Mouse (Mus musculus) neural tube, embryonic 13.5 days (tissue): ENCODE results near the gene Herc6. TPM values are rescaled to one million over a fixed set of nuclear protein-coding genes. Genes with fewer than 3 reads are reported as not detected.

Source experiments
- ATAC-seq: fragments of 200-750 bp; cut with Nextera tagmentation; 2 replicates; pipeline ENCODE4 v1.8.0; 2017; ENCODE audit warnings: low read depth, mild to moderate bottlenecking, moderate TSS enrichment, moderate library complexity
- H3K27ac ChIP-seq: fragments of 300-500 bp; sonication (generic); replicated peaks from 2 replicates; pipeline ENCODE4 v1.5.1; 2015; ENCODE audit warnings: moderate library complexity, mild to moderate bottlenecking, inconsistent platforms
- H3K27me3 ChIP-seq: fragments of 300-500 bp; sonication (generic); 2 replicates; pipeline ENCODE4 v1.6.1; 2015; ENCODE audit warnings: mild to moderate bottlenecking, inconsistent platforms
- H3K36me3 ChIP-seq: fragments of 300-500 bp; sonication (generic); 2 replicates; pipeline ENCODE4 v1.6.1; 2015; ENCODE audit warnings: mild to moderate bottlenecking, inconsistent platforms
- H3K4me1 ChIP-seq: fragments of 300-500 bp; sonication (generic); replicated peaks from 2 replicates; pipeline ENCODE4 v1.6.1; 2015; ENCODE audit warnings: inconsistent platforms
- H3K4me2 ChIP-seq: fragments of 300-500 bp; sonication (generic); 2 replicates; pipeline ENCODE4 v1.6.1; 2015; ENCODE audit warnings: inconsistent platforms, mild to moderate bottlenecking, moderate library complexity
- H3K4me3 ChIP-seq: fragments of 300-500 bp; sonication (generic); 2 replicates; pipeline ENCODE4 v1.5.1; 2015; ENCODE audit warnings: mild to moderate bottlenecking, inconsistent platforms
- H3K9ac ChIP-seq: fragments of 300-500 bp; sonication (generic); 2 replicates; pipeline ENCODE4 v1.6.1; 2015; ENCODE audit warnings: moderate library complexity, mild to moderate bottlenecking, inconsistent platforms
- H3K9me3 ChIP-seq: fragments of 300-500 bp; sonication (generic); 2 replicates; pipeline ENCODE4 v1.6.1; 2016; ENCODE audit warnings: inconsistent platforms
- WGBS: fragments of 180-500 bp; shearing (Covaris S2); methylation state at CpG from one replicate; pipeline ENCODE4 v1.1.7; 2015; 5-methylcytosine and 5-hydroxymethylcytosine counted together
- polyA plus RNA-seq: library from polyadenylated mRNA; unstranded; fragments of >200 nt; fragmentation: Nextera tagmentation; extraction: Ambion mirVana; gene quantifications from 2 replicates; pipeline ENCODE4 v1.2.1, GENCODE M21; 2015

Herc6 gene
- polyA plus RNA-seq, 1 experiment from 2014 or later: 1.4 TPM

- Histone ChIP-seq H3K9me3 (no peaks in the 10 kb centered on the region), H3K4me3 (no peak overlapping the region), H3K27me3 (no peaks in the 10 kb centered on the region), H3K4me2 (no peak overlapping the region), H3K36me3 (no peaks in the 10 kb centered on the region), H3K4me1 (no peaks in the 10 kb centered on the region), H3K9ac (no peak overlapping the region), H3K27ac (no peak overlapping the region)
- ATAC-seq: no peak
- WGBS: 95% methylated on average over 7 of the region's 7 CpGs
These were observed 24.9 kb downstream of the Herc6 start for GRCm38 (mm10) chr6:57605546-57606307.

- H3K4me3 ChIP-seq: no peak overlapping the region
- H3K9ac ChIP-seq: no peak overlapping the region
- no peaks in the 10 kb centered on the region for H3K36me3 ChIP-seq
- no peak for ATAC-seq
- no peaks in the 10 kb centered on the region for H3K4me1 ChIP-seq
- WGBS: 77% methylated on average over 2 of the region's 2 CpGs
- no peak overlapping the region for H3K27ac ChIP-seq
- H3K27me3 ChIP-seq: no peaks in the 10 kb centered on the region
- no peak overlapping the region for H3K4me2 ChIP-seq
- no peaks in the 10 kb centered on the region for H3K9me3 ChIP-seq
These were observed 27.2 kb downstream of the Herc6 start for GRCm38 (mm10) chr6:57607999-57608398.

- no peaks in the 10 kb centered on the region for H3K27me3 ChIP-seq
- WGBS: 54% methylated on average over 2 of the region's 2 CpGs
- H3K4me2 ChIP-seq: no peak overlapping the region
- no peaks in the 10 kb centered on the region for H3K36me3 ChIP-seq
- no peaks in the 10 kb centered on the region for H3K9me3 ChIP-seq
- ATAC-seq: no peak
- H3K4me3 ChIP-seq: no peak overlapping the region
- H3K27ac ChIP-seq: no peak overlapping the region
- no peak overlapping the region for H3K9ac ChIP-seq
- H3K4me1 ChIP-seq: no peaks in the 10 kb centered on the region
These were observed 28.8 kb downstream of the Herc6 start for GRCm38 (mm10) chr6:57609631-57610030.

- Histone ChIP-seq H3K4me3 (no peak overlapping the region), H3K27me3 (no peaks in the 10 kb centered on the region), H3K9ac (no peak overlapping the region), H3K27ac (no peak overlapping the region), H3K9me3 (no peaks in the 10 kb centered on the region), H3K4me2 (no peak overlapping the region), H3K36me3 (no peaks in the 10 kb centered on the region), H3K4me1 (no peaks in the 10 kb centered on the region)
- ATAC-seq: no peak; the same call in 1 of the 2 replicates
- WGBS: 67% methylated on average over 2 of the region's 2 CpGs
These were observed 35.0 kb downstream of the Herc6 start for GRCm38 (mm10) chr6:57615788-57616187.

- H3K9ac ChIP-seq: no peak overlapping the region
- no peak overlapping the region for H3K4me2 ChIP-seq
- no peak overlapping the region for H3K4me3 ChIP-seq
- H3K9me3 ChIP-seq: no peaks in the 10 kb centered on the region
- WGBS: 20% methylated on average over 1 of the region's 1 CpGs
- H3K36me3 ChIP-seq: no peaks in the 10 kb centered on the region
- no peaks in the 10 kb centered on the region for H3K27me3 ChIP-seq
- H3K4me1 ChIP-seq: peaks cover 5% of the 10 kb centered on the region
- ATAC-seq: no peak
- H3K27ac ChIP-seq: no peak overlapping the region
These were observed 58.7 kb downstream of the Herc6 start for GRCm38 (mm10) chr6:57639531-57639930.

- Histone ChIP-seq H3K27ac (no peak overlapping the region), H3K36me3 (no peaks in the 10 kb centered on the region), H3K4me1 (peaks cover 5% of the 10 kb centered on the region), H3K27me3 (no peaks in the 10 kb centered on the region), H3K4me2 (no peak overlapping the region), H3K9me3 (no peaks in the 10 kb centered on the region), H3K9ac (no peak overlapping the region), H3K4me3 (no peak overlapping the region)
- 33% methylated on average over 4 of the region's 4 CpGs for WGBS
- peak; percentile 95 for ATAC-seq
These were observed 61.0 kb downstream of the Herc6 start for GRCm38 (mm10) chr6:57641789-57642188.

GRCm38 (mm10) chr6:57647256-57647655 is 66.5 kb downstream of the Herc6 start:
- H3K4me1 ChIP-seq: no peaks in the 10 kb centered on the region
- 57% methylated on average over 1 of the region's 1 CpGs for WGBS
- no peaks in the 10 kb centered on the region for H3K36me3 ChIP-seq
- no peaks in the 10 kb centered on the region for H3K9me3 ChIP-seq
- no peak for ATAC-seq
- H3K4me2 ChIP-seq: no peak overlapping the region
- H3K9ac ChIP-seq: no peak overlapping the region
- no peaks in the 10 kb centered on the region for H3K27me3 ChIP-seq
- no peak overlapping the region for H3K4me3 ChIP-seq
- no peak overlapping the region for H3K27ac ChIP-seq

- no peak overlapping the region for H3K4me3 ChIP-seq
- no peaks in the 10 kb centered on the region for H3K9me3 ChIP-seq
- H3K27ac ChIP-seq: no peak overlapping the region
- H3K4me2 ChIP-seq: no peak overlapping the region
- no peaks in the 10 kb centered on the region for H3K27me3 ChIP-seq
- no peaks in the 10 kb centered on the region for H3K4me1 ChIP-seq
- no peaks in the 10 kb centered on the region for H3K36me3 ChIP-seq
- ATAC-seq: no peak
- no peak overlapping the region for H3K9ac ChIP-seq
- WGBS: 89% methylated on average over 4 of the region's 4 CpGs
These were observed 80.5 kb downstream of the Herc6 start for GRCm38 (mm10) chr6:57661295-57661694.

GRCm38 (mm10) chr6:57684156-57684555 is 103.4 kb downstream of the Herc6 start:
- H3K36me3 ChIP-seq: peaks cover 21% of the 10 kb centered on the region
- WGBS: 94% methylated on average over 1 of the region's 1 CpGs
- no peak overlapping the region for H3K4me2 ChIP-seq
- 0 out of 2 replicates have a peak, but pooled peaks cover 4% of the 10 kb centered on the region for H3K9me3 ChIP-seq
- H3K27ac ChIP-seq: no peak overlapping the region
- no peak overlapping the region for H3K9ac ChIP-seq
- H3K27me3 ChIP-seq: no peaks in the 10 kb centered on the region
- no peaks in the 10 kb centered on the region for H3K4me1 ChIP-seq
- H3K4me3 ChIP-seq: no peak overlapping the region
- ATAC-seq: no peak

- peak; percentile 97 for ATAC-seq
- H3K36me3 ChIP-seq: peaks cover 19% of the 10 kb centered on the region
- WGBS: under 1% methylated on average over 42 of the region's 52 CpGs
- peaks cover 6% of the 10 kb centered on the region for H3K4me1 ChIP-seq
- peak within 1 kb of the TSS; percentile 89 for H3K9ac ChIP-seq
- no peaks in the 10 kb centered on the region for H3K27me3 ChIP-seq
- H3K27ac ChIP-seq: peak within 1 kb of the TSS; percentile 93
- H3K9me3 ChIP-seq: no peaks in the 10 kb centered on the region
- H3K4me3 ChIP-seq: peak within 1 kb of the TSS; percentile 86
- peak within 1 kb of the TSS; percentile 68 for H3K4me2 ChIP-seq
These were observed 110.9 kb downstream of the Herc6 start, which contains the start of gene Pyurf for GRCm38 (mm10) chr6:57691467-57692261. TSS of gene Pyurf (minus strand) at chr6:57692078.

GRCm38 (mm10) chr6:57693116-57693515 is 112.3 kb downstream of the Herc6 start:
- Histone ChIP-seq H3K4me3 (no peak overlapping the region), H3K27ac (no peak overlapping the region), H3K36me3 (peaks cover 12% of the 10 kb centered on the region; the same call in 1 of the 2 replicates), H3K4me1 (peaks cover 6% of the 10 kb centered on the region), H3K9me3 (no peaks in the 10 kb centered on the region), H3K27me3 (no peaks in the 10 kb centered on the region), H3K4me2 (no peak overlapping the region), H3K9ac (no peak overlapping the region)
- no peak for ATAC-seq
- 86% methylated on average over 3 of the region's 3 CpGs for WGBS

GRCm38 (mm10) chr6:57701686-57702085 is 120.9 kb downstream of the Herc6 start:
- Histone ChIP-seq H3K4me2 (peak overlapping the region; percentile 74), H3K9me3 (no peaks in the 10 kb centered on the region), H3K27me3 (no peaks in the 10 kb centered on the region), H3K4me3 (peak overlapping the region; percentile 70), H3K36me3 (no peaks in the 10 kb centered on the region), H3K27ac (peak overlapping the region; percentile 100), H3K4me1 (peaks cover 29% of the 10 kb centered on the region), H3K9ac (peak overlapping the region; percentile 97)
- WGBS: 55% methylated on average over 4 of the region's 4 CpGs
- no peak for ATAC-seq
